Mouse (Mus musculus): ENCODE results near the gene Gm44790.
A peak's percentile ranks its signal among the peaks of the same experiment; 100 is the strongest.
"Not testable (repeated sequence)": the region's sequence is repeated elsewhere in the genome, so short reads cannot be mapped to it uniquely, and the experiment has no call there.

Gm44790 gene

GRCm38 (mm10) chr6:86474646-86475181, 48.3 kb downstream of the Gm44790 start:
- DNase-seq: no peak

- DNase-seq: peak in 1 of 2 experiments; percentile 19
These were observed 49.2 kb downstream of the Gm44790 start for GRCm38 (mm10) chr6:86475462-86476167.

GRCm38 (mm10) chr6:86476931-86477330, 50.5 kb downstream of the Gm44790 start:
- DNase-seq: no peak

- DNase-seq: peak; percentile 31 to 35
These were observed 52.9 kb downstream of the Gm44790 start for GRCm38 (mm10) chr6:86479311-86479710.

- no peak for DNase-seq
These were observed 53.3 kb downstream of the Gm44790 start for GRCm38 (mm10) chr6:86479816-86480188.

- DNase-seq: peak; percentile 33 to 45
These were observed 53.9 kb downstream of the Gm44790 start for GRCm38 (mm10) chr6:86480189-86480831.

- DNase-seq: no peak
These were observed 55.4 kb downstream of the Gm44790 start for GRCm38 (mm10) chr6:86481871-86482270.

GRCm38 (mm10) chr6:86485943-86486640, 59.6 kb downstream of the Gm44790 start:
- DNase-seq: peak; percentile 43 to 49

GRCm38 (mm10) chr6:86487358-86488148, 61.1 kb downstream of the Gm44790 start:
- DNase-seq: peak; percentile 71 to 74

GRCm38 (mm10) chr6:86488149-86488485, 61.7 kb downstream of the Gm44790 start:
- peak; percentile 63 to 74 for DNase-seq

- no peak for DNase-seq
These were observed 63.5 kb downstream of the Gm44790 start for GRCm38 (mm10) chr6:86489945-86490344.

GRCm38 (mm10) chr6:86490413-86490812, 64.0 kb downstream of the Gm44790 start:
- not testable (repeated sequence) for DNase-seq

- DNase-seq: no peak
These were observed 67.2 kb downstream of the Gm44790 start for GRCm38 (mm10) chr6:86493469-86494263.

GRCm38 (mm10) chr6:86494767-86495166, 68.3 kb downstream of the Gm44790 start:
- no peak for DNase-seq
